In the genomic region with DNA sequence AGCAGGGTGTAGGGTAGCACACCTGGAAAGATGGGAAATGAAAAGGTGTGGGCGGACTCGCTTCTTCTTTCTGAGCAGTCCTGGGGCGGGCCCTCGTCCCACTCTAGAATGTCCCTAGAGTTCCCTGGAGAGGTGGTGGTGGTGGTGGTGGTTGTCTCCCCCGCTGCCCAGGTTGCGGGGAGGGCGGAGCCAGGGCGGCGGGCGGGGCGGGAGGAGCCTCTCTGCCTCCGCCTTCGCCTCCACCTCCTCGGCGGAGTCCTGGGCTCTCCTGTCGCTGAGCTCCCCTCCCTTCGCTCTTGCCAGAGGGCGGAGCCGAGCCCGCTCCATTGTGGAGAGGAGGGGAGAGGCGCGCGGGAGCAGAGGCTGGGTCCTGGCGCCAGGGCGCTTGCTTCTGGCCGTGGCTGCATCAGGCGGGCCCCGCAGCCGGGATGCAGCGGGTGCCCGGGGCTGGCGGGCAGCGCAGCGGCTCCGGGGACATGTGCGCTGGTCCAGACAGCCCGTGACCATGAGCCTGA, we compare ENCODE assay signal across 8 mouse cellular contexts. TPM values are rescaled to one million over a fixed set of nuclear protein-coding genes. Genes with fewer than 3 reads are reported as not detected.
DNase-seq lines count a peak whose midpoint lies in the region; ATAC-seq and TF ChIP-seq lines count a peak whose summit lies in the region.

No protein-coding gene starts in this region.

- H3K9ac ChIP-seq in heart, embryonic 11.5 days (ENCODE audit: low read depth, low read length), result peak overlapping the region; percentile 86
- peak overlapping the region; percentile 67 for H3K9ac ChIP-seq in liver, embryonic 14.5 days (replicated peaks)
- H3K9ac ChIP-seq in neural tube, embryonic 12.5 days, result peak overlapping the region; percentile 86

- no peak for TF ChIP-seq EP300 in liver, embryonic 14.5 days (IDR thresholded peaks at IDR 0.05; ENCODE audit: low read depth)

- peak; percentile 53 for ATAC-seq in heart, embryonic 11.5 days (replicated peaks; ENCODE audit: insufficient number of reproducible peaks, low FRiP score, low TSS enrichment)
- peak; percentile 22 for ATAC-seq in liver, embryonic 14.5 days (ENCODE audit: insufficient read depth)
- ATAC-seq in neural tube, embryonic 12.5 days (ENCODE audit: low FRiP score, low read depth), result peak; percentile 36

- under 1% methylated on average over 36 of the region's 37 CpGs for WGBS in heart, embryonic 11.5 days (ENCODE audit: insufficient replicate concordance)
- WGBS in liver, embryonic 14.5 days (ENCODE audit: insufficient replicate concordance), result 2% methylated on average over 34 of the region's 37 CpGs
- under 1% methylated on average over 31 of the region's 37 CpGs for WGBS in neural tube, embryonic 12.5 days

- DNase-seq in B cell, adult 2 months, result peak; percentile 57 to 63
- DNase-seq in brain, adult 2 months (ENCODE audit: low read depth, low spot score), result peak; percentile 97
- peak; percentile 92 for DNase-seq in kidney, postnatal 10 days
- DNase-seq in liver, embryonic 14.5 days (ENCODE audit: low read depth in 3 of 3, low spot score in 3 of 3), result peak; percentile 78 to 85 (median 79)
- peak; percentile 84 for DNase-seq in telencephalon, adult 2 months (ENCODE audit: low read depth, low spot score)

- no peaks in the 10 kb centered on the region for H3K9me3 ChIP-seq in heart, embryonic 11.5 days (replicated peaks; ENCODE audit: control insufficient read depth, low read length)
- no peaks in the 10 kb centered on the region for H3K9me3 ChIP-seq in liver, embryonic 14.5 days (ENCODE audit: control insufficient read depth, low read length)
- H3K9me3 ChIP-seq in neural tube, embryonic 12.5 days, result no peaks in the 10 kb centered on the region

- H3K4me3 ChIP-seq in embryonic fibroblast, embryonic 13.5 days (ENCODE audit: insufficient read depth, low read length), result peak overlapping the region; percentile 48
- peak overlapping the region; percentile 69 for H3K4me3 ChIP-seq in heart, embryonic 11.5 days (ENCODE audit: low read depth, low read length)
- H3K4me3 ChIP-seq in liver, embryonic 14.5 days (ENCODE audit: insufficient read depth in 1 of 2, low read depth in 2 of 2, low read length in 2 of 2), result peak overlapping the region; percentile 45 to 62
- peak overlapping the region; percentile 69 for H3K4me3 ChIP-seq in neural tube, embryonic 12.5 days

- TF ChIP-seq POLR2A in embryonic fibroblast, embryonic 13.5 days (IDR thresholded peaks at IDR 0.05; ENCODE audit: low read depth, low read length), result peak; percentile 73

- H3K4me1 ChIP-seq in embryonic fibroblast, embryonic 13.5 days (ENCODE audit: control insufficient read depth, insufficient read depth, low read length), result peaks cover 4% of the 10 kb centered on the region
- H3K4me1 ChIP-seq in heart, embryonic 11.5 days (ENCODE audit: control insufficient read depth, insufficient read depth, low read length), result peaks cover 35% of the 10 kb centered on the region
- H3K4me1 ChIP-seq in liver, embryonic 14.5 days (replicated peaks; ENCODE audit: control insufficient read depth in 2 of 2, insufficient read depth in 2 of 2, low read length in 1 of 2), result peaks cover 24 to 32% of the 10 kb centered on the region in 2 experiments
- peaks cover 48% of the 10 kb centered on the region for H3K4me1 ChIP-seq in neural tube, embryonic 12.5 days

- H3K27me3 ChIP-seq in heart, embryonic 11.5 days (ENCODE audit: control insufficient read depth, insufficient read depth, low read length), result no peaks in the 10 kb centered on the region
- no peaks in the 10 kb centered on the region for H3K27me3 ChIP-seq in liver, embryonic 14.5 days (ENCODE audit: control insufficient read depth, insufficient read depth, low read length)
- H3K27me3 ChIP-seq in neural tube, embryonic 12.5 days (replicated peaks), result no peaks in the 10 kb centered on the region

- H3K4me2 ChIP-seq in heart, embryonic 11.5 days, result peak overlapping the region; percentile 99
- H3K4me2 ChIP-seq in liver, embryonic 14.5 days (ENCODE audit: low read depth), result peak overlapping the region; percentile 91
- peak overlapping the region; percentile 90 for H3K4me2 ChIP-seq in neural tube, embryonic 12.5 days (replicated peaks)

- H3K36me3 ChIP-seq in heart, embryonic 11.5 days (ENCODE audit: control insufficient read depth, insufficient read depth, low read length), result peaks cover 27% of the 10 kb centered on the region
- peaks cover 28% of the 10 kb centered on the region for H3K36me3 ChIP-seq in liver, embryonic 14.5 days (replicated peaks; ENCODE audit: control insufficient read depth, insufficient read depth, low read depth)
- H3K36me3 ChIP-seq in neural tube, embryonic 12.5 days, result peaks cover 41% of the 10 kb centered on the region

- no peak overlapping the region for H3K27ac ChIP-seq in embryonic fibroblast, embryonic 13.5 days (ENCODE audit: insufficient read depth, low read length)
- peak overlapping the region; percentile 57 for H3K27ac ChIP-seq in heart, embryonic 11.5 days (ENCODE audit: low read depth, low read length)
- no peak overlapping the region for H3K27ac ChIP-seq in liver, embryonic 14.5 days
- peak overlapping the region; percentile 38; the same call in 1 of the 2 replicates for H3K27ac ChIP-seq in neural tube, embryonic 12.5 days

- no peak for TF ChIP-seq CTCF in embryonic fibroblast, embryonic 13.5 days (IDR thresholded peaks at IDR 0.05; ENCODE audit: borderline replicate concordance, insufficient read depth, low read length)
- TF ChIP-seq CTCF in liver, embryonic 14.5 days (IDR thresholded peaks at IDR 0.05; ENCODE audit: low read depth), result 0 out of 2 replicates have a peak, but pooled peaks have one; percentile 16

RNA-seq across cellular contexts. Expression of gene Mtmr4, which starts 3.4 kb away (rescaled TPM):
- 29.3 and 34.5 TPM in 2 replicates for polyA plus RNA-seq in embryonic fibroblast, embryonic 13.5 days (2011; ENCODE audit: insufficient read length, low read depth, missing spikeins)
- 23.4 and 28.1 TPM in 2 replicates for polyA plus RNA-seq in heart, embryonic 11.5 days (2014; fragmentation: Nextera tagmentation; extraction: Ambion mirVana)
- polyA plus RNA-seq in liver, embryonic 14.5 days (2012; rRNA removed), result 5.7 and 6.5 TPM in 2 replicates
- polyA plus RNA-seq in liver, embryonic 14.5 days (2014; fragmentation: Nextera tagmentation; extraction: Ambion mirVana), result 8.7 and 9.2 TPM in 2 replicates
- polyA plus RNA-seq in neural tube, embryonic 12.5 days (2016; fragmentation: Nextera tagmentation; extraction: Ambion mirVana), result 74.0 and 77.4 TPM in 2 replicates

RNA-seq across cellular contexts. Expression of gene Hsf5, which starts 21.6 kb away (rescaled TPM):
- polyA plus RNA-seq in embryonic fibroblast, embryonic 13.5 days (2011; ENCODE audit: insufficient read length, low read depth, missing spikeins), result 0.12 and 0.23 TPM in 2 replicates
- 0.11 and 0.18 TPM in 2 replicates for polyA plus RNA-seq in heart, embryonic 11.5 days (2014; fragmentation: Nextera tagmentation; extraction: Ambion mirVana)
- polyA plus RNA-seq in liver, embryonic 14.5 days (2012; rRNA removed), result 0.02 TPM in 1 of 2 replicates, not detected in the other
- polyA plus RNA-seq in liver, embryonic 14.5 days (2014; fragmentation: Nextera tagmentation; extraction: Ambion mirVana), result not detected in 2 replicates
- polyA plus RNA-seq in neural tube, embryonic 12.5 days (2016; fragmentation: Nextera tagmentation; extraction: Ambion mirVana), result 0.41 and 0.49 TPM in 2 replicates

RNA-seq across cellular contexts. Expression of gene Sept4, which starts 26.7 kb away (rescaled TPM):
- polyA plus RNA-seq in embryonic fibroblast, embryonic 13.5 days (2011; ENCODE audit: insufficient read length, low read depth, missing spikeins), result 2.9 and 3.6 TPM in 2 replicates
- polyA plus RNA-seq in heart, embryonic 11.5 days (2014; fragmentation: Nextera tagmentation; extraction: Ambion mirVana), result 11.7 and 13.3 TPM in 2 replicates
- polyA plus RNA-seq in liver, embryonic 14.5 days (2012; rRNA removed), result 5.5 and 8.0 TPM in 2 replicates
- 9.1 and 11.2 TPM in 2 replicates for polyA plus RNA-seq in liver, embryonic 14.5 days (2014; fragmentation: Nextera tagmentation; extraction: Ambion mirVana)
- 13.1 and 15.9 TPM in 2 replicates for polyA plus RNA-seq in neural tube, embryonic 12.5 days (2016; fragmentation: Nextera tagmentation; extraction: Ambion mirVana)

RNA-seq across cellular contexts. Expression of gene Gm11492, which starts 28.9 kb away (rescaled TPM):
- not detected in 2 replicates for polyA plus RNA-seq in embryonic fibroblast, embryonic 13.5 days (2011; ENCODE audit: insufficient read length, low read depth, missing spikeins)
- polyA plus RNA-seq in heart, embryonic 11.5 days (2014; fragmentation: Nextera tagmentation; extraction: Ambion mirVana), result not detected in 2 replicates
- polyA plus RNA-seq in liver, embryonic 14.5 days (2012; rRNA removed), result not detected in 2 replicates
- polyA plus RNA-seq in liver, embryonic 14.5 days (2014; fragmentation: Nextera tagmentation; extraction: Ambion mirVana), result not detected in 2 replicates
- polyA plus RNA-seq in neural tube, embryonic 12.5 days (2016; fragmentation: Nextera tagmentation; extraction: Ambion mirVana), result not detected in 2 replicates

Comparison
In these comparisons a context has a peak if more than half of its experiments do, and no peak if none do; other contexts are left out.
1. H3K27ac ChIP-seq: peak in heart, embryonic 11.5 days (single experiment) and neural tube, embryonic 12.5 days (single experiment); none in embryonic fibroblast, embryonic 13.5 days (single experiment) and liver, embryonic 14.5 days (single experiment).
2. Peak in every context shown above with its lines, with median percentiles within 50 percentile points of each other: DNase-seq, H3K4me3 ChIP-seq, ATAC-seq, H3K4me2 ChIP-seq and H3K9ac ChIP-seq.